Mouse (Mus musculus): ENCODE measurements around the gene Dock8. TPM values are rescaled to one million over a fixed set of nuclear protein-coding genes. Genes with fewer than 3 reads are reported as not detected.

The Dock8 gene
- total RNA-seq, 1 experiment: 0.49 TPM

- in situ Hi-C loops (cut with MboI; ENCODE audit: low sequenced_read_pairs in 2 of 2, unreplicated experiment in 2 of 2): no loop called here
- H3K36me3 ChIP-seq (ENCODE audit: control insufficient read depth, insufficient read depth, low read length, poor library complexity, severe bottlenecking): no peaks in the 10 kb centered on the region
- DNase-seq (ENCODE audit: low read depth, low spot score): no peak
- no peak overlapping the region for H3K27ac ChIP-seq (ENCODE audit: insufficient read depth, low read depth, low read length, poor library complexity, severe bottlenecking)
- no peaks in the 10 kb centered on the region for H3K9me3 ChIP-seq (ENCODE audit: control insufficient read depth, insufficient read depth, low read depth, low read length)
- H3K4me3 ChIP-seq (ENCODE audit: insufficient read depth in 1 of 2, low read depth in 1 of 2, low read length in 2 of 2, poor library complexity in 1 of 2, severe bottlenecking in 1 of 2): no peak overlapping the region
- TF ChIP-seq ZC3H11A (IDR thresholded peaks at IDR 0.05; ENCODE audit: borderline replicate concordance, low read depth, low read length): no peak
- TF ChIP-seq MAFK (IDR thresholded peaks at IDR 0.05; ENCODE audit: insufficient read depth, low read depth, low read length): no peak
- TF ChIP-seq HCFC1 (IDR thresholded peaks at IDR 0.05; ENCODE audit: borderline replicate concordance, insufficient read depth, low read length): no peak
- H3K9ac ChIP-seq (ENCODE audit: insufficient read depth, low read depth, low read length, poor library complexity, severe bottlenecking): no peak overlapping the region
- no peaks in the 10 kb centered on the region for H3K4me1 ChIP-seq (ENCODE audit: control insufficient read depth in 2 of 2, insufficient read depth in 2 of 2, low read length in 2 of 2, poor library complexity in 1 of 2)
Measured at GRCm38 (mm10) chr19:25072521-25072920, 73.2 kb downstream of the Dock8 start.

DNA sequence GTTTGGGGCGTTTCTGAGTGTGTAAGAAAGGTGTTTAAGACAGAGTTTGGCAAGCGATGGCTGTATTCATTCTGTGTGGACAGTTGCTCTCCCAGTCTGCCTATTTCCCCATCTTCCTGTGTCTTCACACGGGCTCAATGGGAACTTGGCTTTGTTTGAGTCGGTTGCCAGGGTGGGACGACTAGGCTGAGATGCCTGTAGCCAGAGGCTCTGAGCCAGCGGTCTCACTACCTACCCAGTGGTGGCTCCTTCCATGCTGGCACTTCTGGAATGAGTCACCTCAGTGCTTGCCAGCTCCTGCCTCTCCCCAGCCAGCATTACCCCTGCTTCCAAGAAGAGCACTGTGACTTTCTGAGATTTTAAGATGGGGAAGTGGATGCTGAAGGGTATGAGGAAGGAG lies 75.4 kb downstream of the Dock8 start:
- Histone ChIP-seq H3K4me3 (ENCODE audit: insufficient read depth in 1 of 2, low read depth in 1 of 2, low read length in 2 of 2, poor library complexity in 1 of 2, severe bottlenecking in 1 of 2) (no peak overlapping the region), H3K36me3 (ENCODE audit: control insufficient read depth, insufficient read depth, low read length, poor library complexity, severe bottlenecking) (no peaks in the 10 kb centered on the region), H3K27ac (ENCODE audit: insufficient read depth, low read depth, low read length, poor library complexity, severe bottlenecking) (no peak overlapping the region), H3K4me1 (ENCODE audit: control insufficient read depth in 2 of 2, insufficient read depth in 2 of 2, low read length in 2 of 2, poor library complexity in 1 of 2) (no peaks in the 10 kb centered on the region), H3K9me3 (ENCODE audit: control insufficient read depth, insufficient read depth, low read depth, low read length) (no peaks in the 10 kb centered on the region), H3K9ac (ENCODE audit: insufficient read depth, low read depth, low read length, poor library complexity, severe bottlenecking) (no peak overlapping the region)
- TF ChIP-seq CHD2 (IDR thresholded peaks at IDR 0.05; ENCODE audit: low read depth, low read length) (no peak), MAFK (IDR thresholded peaks at IDR 0.05; ENCODE audit: insufficient read depth, low read depth, low read length) (no peak), ZNF384 (IDR thresholded peaks at IDR 0.05; ENCODE audit: low read depth, low read length) (no peak), ZC3H11A (IDR thresholded peaks at IDR 0.05; ENCODE audit: borderline replicate concordance, low read depth, low read length) (no peak), HCFC1 (IDR thresholded peaks at IDR 0.05; ENCODE audit: borderline replicate concordance, insufficient read depth, low read length) (no peak)
- DNase-seq (ENCODE audit: low read depth, low spot score): no peak
- in situ Hi-C loops (cut with MboI; ENCODE audit: low sequenced_read_pairs in 2 of 2, unreplicated experiment in 2 of 2): no loop called here

- TF ChIP-seq CHD2 (IDR thresholded peaks at IDR 0.05; ENCODE audit: low read depth, low read length) (no peak), MAFK (IDR thresholded peaks at IDR 0.05; ENCODE audit: insufficient read depth, low read depth, low read length) (no peak), ZNF384 (IDR thresholded peaks at IDR 0.05; ENCODE audit: low read depth, low read length) (no peak), HCFC1 (IDR thresholded peaks at IDR 0.05; ENCODE audit: borderline replicate concordance, insufficient read depth, low read length) (no peak), ZC3H11A (IDR thresholded peaks at IDR 0.05; ENCODE audit: borderline replicate concordance, low read depth, low read length) (no peak)
- no peak overlapping the region for H3K9ac ChIP-seq (ENCODE audit: insufficient read depth, low read depth, low read length, poor library complexity, severe bottlenecking)
- in situ Hi-C loops (cut with MboI; ENCODE audit: low sequenced_read_pairs in 2 of 2, unreplicated experiment in 2 of 2): no loop called here
- no peak overlapping the region for H3K4me3 ChIP-seq (ENCODE audit: insufficient read depth in 1 of 2, low read depth in 1 of 2, low read length in 2 of 2, poor library complexity in 1 of 2, severe bottlenecking in 1 of 2)
- H3K9me3 ChIP-seq (ENCODE audit: control insufficient read depth, insufficient read depth, low read depth, low read length): no peaks in the 10 kb centered on the region
- no peak overlapping the region for H3K27ac ChIP-seq (ENCODE audit: insufficient read depth, low read depth, low read length, poor library complexity, severe bottlenecking)
- H3K4me1 ChIP-seq (ENCODE audit: control insufficient read depth in 2 of 2, insufficient read depth in 2 of 2, low read length in 2 of 2, poor library complexity in 1 of 2): no peaks in the 10 kb centered on the region
- no peak for DNase-seq (ENCODE audit: low read depth, low spot score)
- H3K36me3 ChIP-seq (ENCODE audit: control insufficient read depth, insufficient read depth, low read length, poor library complexity, severe bottlenecking): no peaks in the 10 kb centered on the region
Measured at GRCm38 (mm10) chr19:25077636-25078035, 78.3 kb downstream of the Dock8 start.

DNA sequence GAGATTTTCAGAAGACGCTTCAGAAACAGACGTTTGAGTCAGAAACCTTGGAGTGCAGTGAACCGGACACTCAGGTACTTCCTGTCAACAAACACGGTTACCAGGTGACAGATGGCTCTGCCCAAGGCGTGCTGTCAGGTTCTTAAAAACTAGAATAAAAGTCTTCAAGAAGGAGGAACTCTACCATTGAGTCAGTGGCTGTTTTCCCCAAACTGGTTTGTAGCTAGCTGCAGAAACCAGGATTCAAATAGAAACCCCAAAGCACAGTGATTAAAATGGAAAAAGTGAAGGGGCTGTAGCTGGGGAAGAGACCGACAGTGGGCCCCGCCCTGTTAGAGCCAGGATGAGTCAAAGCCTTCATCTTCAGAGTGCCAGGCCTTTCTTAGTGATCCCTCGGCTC lies 78.8 kb downstream of the Dock8 start:
- no peak for DNase-seq (ENCODE audit: low read depth, low spot score)
- in situ Hi-C loops (cut with MboI; ENCODE audit: low sequenced_read_pairs in 2 of 2, unreplicated experiment in 2 of 2): no loop called here

DNA sequence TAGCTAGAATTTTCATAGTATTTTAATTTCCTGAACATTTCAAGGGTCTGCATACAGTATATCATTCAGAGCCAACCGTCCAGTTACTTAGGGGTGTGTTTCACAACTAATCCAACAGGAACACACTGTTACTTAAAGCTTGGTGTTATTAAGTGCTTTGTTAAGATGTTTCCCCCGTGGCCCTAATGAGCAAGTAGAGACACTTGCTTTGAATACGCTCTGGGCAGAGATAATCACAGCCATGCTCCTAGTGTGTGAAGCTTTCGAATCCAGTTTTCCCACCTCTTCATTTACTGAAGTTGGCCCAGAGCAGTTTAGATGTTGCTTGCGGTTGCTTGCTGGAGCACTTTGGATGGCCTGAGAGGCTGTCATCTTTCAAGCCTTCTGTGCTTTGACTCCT lies 80.8 kb downstream of the Dock8 start:
- no peak for TF ChIP-seq ZC3H11A (IDR thresholded peaks at IDR 0.05; ENCODE audit: borderline replicate concordance, low read depth, low read length)
- no peak for TF ChIP-seq HCFC1 (IDR thresholded peaks at IDR 0.05; ENCODE audit: borderline replicate concordance, insufficient read depth, low read length)
- no peak for TF ChIP-seq ZNF384 (IDR thresholded peaks at IDR 0.05; ENCODE audit: low read depth, low read length)
- TF ChIP-seq MAFK (IDR thresholded peaks at IDR 0.05; ENCODE audit: insufficient read depth, low read depth, low read length): no peak
- TF ChIP-seq CHD2 (IDR thresholded peaks at IDR 0.05; ENCODE audit: low read depth, low read length): no peak
- H3K27ac ChIP-seq (ENCODE audit: insufficient read depth, low read depth, low read length, poor library complexity, severe bottlenecking): no peak overlapping the region
- in situ Hi-C loops (cut with MboI; ENCODE audit: low sequenced_read_pairs in 2 of 2, unreplicated experiment in 2 of 2): no loop called here
- H3K9ac ChIP-seq (ENCODE audit: insufficient read depth, low read depth, low read length, poor library complexity, severe bottlenecking): no peak overlapping the region
- no peak for DNase-seq (ENCODE audit: low read depth, low spot score)
- no peaks in the 10 kb centered on the region for H3K4me1 ChIP-seq (ENCODE audit: control insufficient read depth in 2 of 2, insufficient read depth in 2 of 2, low read length in 2 of 2, poor library complexity in 1 of 2)
- no peaks in the 10 kb centered on the region for H3K9me3 ChIP-seq (ENCODE audit: control insufficient read depth, insufficient read depth, low read depth, low read length)
- no peaks in the 10 kb centered on the region for H3K36me3 ChIP-seq (ENCODE audit: control insufficient read depth, insufficient read depth, low read length, poor library complexity, severe bottlenecking)
- H3K4me3 ChIP-seq (ENCODE audit: insufficient read depth in 1 of 2, low read depth in 1 of 2, low read length in 2 of 2, poor library complexity in 1 of 2, severe bottlenecking in 1 of 2): no peak overlapping the region

More for the DNA sequence above, 78.8 kb downstream of the Dock8 start:
- TF ChIP-seq ZC3H11A (IDR thresholded peaks at IDR 0.05; ENCODE audit: borderline replicate concordance, low read depth, low read length): no peak
- TF ChIP-seq ZNF384 (IDR thresholded peaks at IDR 0.05; ENCODE audit: low read depth, low read length): no peak
- no peak for TF ChIP-seq HCFC1 (IDR thresholded peaks at IDR 0.05; ENCODE audit: borderline replicate concordance, insufficient read depth, low read length)
- no peak for TF ChIP-seq MAFK (IDR thresholded peaks at IDR 0.05; ENCODE audit: insufficient read depth, low read depth, low read length)
- no peak for TF ChIP-seq CHD2 (IDR thresholded peaks at IDR 0.05; ENCODE audit: low read depth, low read length)
- H3K9me3 ChIP-seq (ENCODE audit: control insufficient read depth, insufficient read depth, low read depth, low read length): no peaks in the 10 kb centered on the region
- H3K4me3 ChIP-seq (ENCODE audit: insufficient read depth in 1 of 2, low read depth in 1 of 2, low read length in 2 of 2, poor library complexity in 1 of 2, severe bottlenecking in 1 of 2): no peak overlapping the region
- H3K4me1 ChIP-seq (ENCODE audit: control insufficient read depth in 2 of 2, insufficient read depth in 2 of 2, low read length in 2 of 2, poor library complexity in 1 of 2): no peaks in the 10 kb centered on the region
- H3K27ac ChIP-seq (ENCODE audit: insufficient read depth, low read depth, low read length, poor library complexity, severe bottlenecking): no peak overlapping the region
- no peak overlapping the region for H3K9ac ChIP-seq (ENCODE audit: insufficient read depth, low read depth, low read length, poor library complexity, severe bottlenecking)
- H3K36me3 ChIP-seq (ENCODE audit: control insufficient read depth, insufficient read depth, low read length, poor library complexity, severe bottlenecking): no peaks in the 10 kb centered on the region

Data from ES-E14 (cell line).